Mouse (Mus musculus): Measurements from ENCODE around the gene Dnajc13. TPM values are rescaled to one million over a fixed set of nuclear protein-coding genes. Genes with fewer than 3 reads are reported as not detected.
A peak's percentile ranks its signal among the peaks of the same experiment; 100 is the strongest.

Gene Dnajc13
- total RNA-seq (2021), result 10 to 100 TPM; 43.0 to 46.9 TPM
- long read RNA-seq, experiment 1, partial matches to known transcripts, result 3 of 3 reads
- long read RNA-seq, experiment 1, other reads (novel, unspliced or antisense), result 0 of 3 reads
- long read RNA-seq, experiment 2, full-length matches to known transcripts, result 2 of 2 reads
- long read RNA-seq, experiment 2, partial matches to known transcripts, result 0 of 2 reads
- long read RNA-seq, experiment 2, other reads (novel, unspliced or antisense), result 0 of 2 reads

DNA sequence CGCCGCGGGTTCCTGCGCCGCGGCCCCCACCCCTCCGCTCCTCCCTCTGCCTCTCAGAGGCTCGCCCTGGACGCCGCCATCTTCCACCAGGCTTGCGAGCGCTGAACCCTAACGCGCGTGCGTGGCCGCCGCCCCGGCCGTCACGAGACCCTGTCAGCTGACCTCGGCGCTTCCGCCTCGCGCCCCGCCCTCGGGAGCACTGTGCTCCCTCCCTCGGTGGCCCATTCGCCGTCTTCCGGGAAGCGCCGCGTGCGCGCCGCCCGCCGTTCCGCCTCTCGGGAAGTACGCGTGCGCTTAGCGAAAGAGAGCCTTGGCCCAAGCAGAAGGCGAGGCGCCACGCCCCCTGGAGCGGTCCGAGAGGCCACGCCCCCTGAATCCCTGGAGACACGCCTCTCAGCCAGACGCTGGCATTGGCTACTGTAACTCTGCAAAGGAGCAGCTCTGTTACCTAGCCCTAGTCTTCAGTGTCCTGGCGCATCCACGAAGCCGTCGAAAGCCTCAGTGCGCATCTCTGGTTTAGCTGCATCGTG is at the start of gene Dnajc13:
TSS of gene Dnajc13 (minus strand) at position 108 of the 530 bp plus-strand sequence.
- peak; percentile 99 for DNase-seq

- DNase-seq, result peak; percentile 64 to 72
These were observed 44.0 kb upstream of the Dnajc13 start for GRCm38 (mm10) chr9:104306734-104307133.

DNA sequence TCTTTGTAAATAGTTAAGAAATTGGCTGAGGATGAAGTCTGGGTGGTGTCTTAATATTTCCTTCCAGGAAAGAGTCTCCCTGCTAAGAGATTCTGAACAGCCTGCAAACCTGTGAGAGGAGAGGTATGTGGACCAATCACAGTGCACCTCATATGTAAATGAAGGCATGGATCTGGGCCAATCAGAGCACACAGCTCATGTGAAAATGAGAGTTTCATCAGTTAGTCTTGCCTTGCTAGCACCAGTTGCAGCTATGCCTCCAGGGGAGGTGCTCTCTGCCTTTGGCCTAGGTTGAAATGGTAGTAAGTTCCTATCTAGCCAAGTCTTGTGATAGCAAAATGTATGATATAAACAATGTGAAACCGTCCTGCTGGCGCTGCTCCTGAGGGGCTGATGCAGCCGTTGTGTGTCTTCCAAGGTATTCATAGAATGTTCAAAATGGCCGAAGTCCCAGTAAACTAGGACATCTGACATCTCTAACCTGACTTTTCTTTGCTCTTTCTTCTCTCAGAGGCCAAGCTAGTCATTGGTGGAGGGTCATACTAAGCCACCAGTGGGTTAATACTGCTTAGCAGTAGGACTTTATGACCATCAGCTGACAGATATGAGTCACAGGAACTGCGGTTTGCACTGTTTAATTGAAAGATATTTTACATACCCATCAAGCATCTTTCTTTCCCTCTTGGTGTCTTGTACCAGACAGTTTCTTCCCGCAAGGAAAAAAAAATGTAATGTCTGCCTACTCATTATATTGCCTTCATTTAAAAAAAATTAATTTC is 42.8 kb upstream of the Dnajc13 start:
- DNase-seq, result no peak

- DNase-seq, result no peak
These were observed 42.1 kb upstream of the Dnajc13 start for GRCm38 (mm10) chr9:104304800-104305199.

GRCm38 (mm10) chr9:104304376-104304775 is 41.6 kb upstream of the Dnajc13 start:
- DNase-seq, result no peak

DNA sequence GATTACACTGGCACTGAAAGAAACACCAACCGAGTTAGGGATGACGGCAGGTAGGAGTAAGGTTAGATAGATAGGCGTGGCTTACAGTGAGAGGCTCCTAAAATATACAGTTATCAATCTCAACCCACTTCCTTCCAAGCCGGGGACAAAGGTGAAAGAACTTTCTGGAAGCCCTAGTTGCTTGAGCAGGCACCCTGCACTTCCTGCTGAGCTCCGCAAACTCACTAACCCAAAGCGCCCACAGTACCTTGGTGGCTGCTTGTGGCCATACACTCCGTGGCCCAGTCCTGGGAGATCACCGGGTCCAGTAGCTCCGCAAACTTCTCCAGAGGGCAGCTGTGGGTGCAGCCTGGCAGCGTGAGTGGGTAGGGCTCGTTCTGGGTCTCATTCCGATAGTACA is 37.8 kb upstream of the Dnajc13 start:
- DNase-seq, result no peak

GRCm38 (mm10) chr9:104297041-104297440 is 34.3 kb upstream of the Dnajc13 start:
- DNase-seq, result no peak

DNA sequence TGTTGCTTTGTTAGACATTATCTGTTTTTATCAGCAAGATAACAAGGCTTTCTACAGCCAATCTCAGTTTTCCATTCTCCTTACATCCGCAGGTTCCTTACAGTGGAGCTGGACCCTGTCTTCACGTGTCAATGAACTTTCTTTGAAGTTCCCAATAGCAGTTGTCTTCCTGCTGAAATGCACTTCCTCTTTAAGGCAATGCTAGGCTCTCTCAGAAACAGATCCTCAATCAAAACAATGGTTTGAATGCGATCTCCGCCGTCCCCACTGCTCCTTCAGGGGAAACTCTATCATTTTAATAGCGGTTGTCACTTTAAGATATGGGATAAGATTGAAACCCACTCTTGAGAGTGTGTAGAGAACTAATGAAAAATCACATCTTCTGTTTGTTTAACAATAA is 22.2 kb upstream of the Dnajc13 start:
- DNase-seq, result no peak

GRCm38 (mm10) chr9:104282536-104282935 is 19.8 kb upstream of the Dnajc13 start:
- no peak for DNase-seq

DNA sequence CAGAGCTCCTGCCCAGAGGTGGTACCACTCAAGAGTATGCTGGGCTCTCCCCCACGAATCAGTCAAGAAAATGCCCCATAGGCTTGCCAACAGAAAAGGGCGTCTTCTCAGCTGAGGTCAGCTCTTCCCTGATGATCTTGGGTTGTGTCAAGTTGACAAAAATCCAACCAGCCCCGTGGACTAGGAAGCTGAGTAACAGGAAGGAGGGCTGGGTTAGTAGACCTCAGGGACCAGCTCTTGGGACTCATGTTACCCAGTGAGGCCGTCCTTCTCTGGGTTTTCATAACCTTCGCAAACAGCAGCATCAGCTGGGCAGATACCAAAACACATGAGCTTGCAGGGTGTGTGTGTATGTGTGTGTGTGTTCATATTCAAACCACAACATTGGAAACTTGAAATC is 19.0 kb upstream of the Dnajc13 start:
- DNase-seq, result no peak

- no peak for DNase-seq
These were observed 18.2 kb upstream of the Dnajc13 start for GRCm38 (mm10) chr9:104280725-104281495.

GRCm38 (mm10) chr9:104277528-104278162 is 14.9 kb upstream of the Dnajc13 start:
- peak in 1 of 2 experiments; percentile 7 for DNase-seq

DNA sequence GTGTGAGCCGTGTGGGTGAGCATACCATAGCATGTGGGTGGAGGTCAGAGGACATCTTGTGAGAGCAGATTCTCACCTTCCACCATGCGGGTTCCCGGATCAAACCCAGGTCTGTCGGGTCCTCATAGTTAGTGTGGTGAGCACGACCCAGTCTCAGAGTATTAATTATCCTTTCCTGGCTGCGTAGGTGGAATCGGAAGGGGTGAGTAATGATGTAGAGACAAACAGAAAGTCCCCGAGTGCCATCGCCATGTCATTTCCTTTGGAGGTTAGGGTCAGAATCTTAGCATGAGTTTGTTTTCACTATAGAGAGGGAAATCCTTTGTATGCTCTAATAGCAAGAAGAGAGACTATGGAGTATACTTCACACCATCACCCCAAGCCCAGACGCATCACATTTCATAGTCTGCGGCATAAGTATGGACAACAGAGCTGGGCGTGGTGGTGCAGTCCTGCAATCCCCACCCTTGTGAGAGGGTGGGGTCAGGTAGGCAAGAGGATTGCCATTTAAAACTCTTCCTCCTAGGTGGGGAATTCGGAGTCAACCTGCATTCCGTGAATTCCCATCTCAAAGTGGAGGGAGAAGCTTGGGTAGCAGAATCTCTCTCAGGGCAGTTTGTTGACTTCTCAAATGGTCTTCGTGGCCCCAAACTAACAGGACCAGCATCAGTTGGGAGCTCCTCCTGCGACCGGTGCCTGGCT is 12.5 kb upstream of the Dnajc13 start:
- DNase-seq, result no peak

GRCm38 (mm10) chr9:104272057-104272456 is 9.3 kb upstream of the Dnajc13 start:
- DNase-seq, result no peak

GRCm38 (mm10) chr9:104271642-104272041 is 8.9 kb upstream of the Dnajc13 start:
- no peak for DNase-seq

DNA sequence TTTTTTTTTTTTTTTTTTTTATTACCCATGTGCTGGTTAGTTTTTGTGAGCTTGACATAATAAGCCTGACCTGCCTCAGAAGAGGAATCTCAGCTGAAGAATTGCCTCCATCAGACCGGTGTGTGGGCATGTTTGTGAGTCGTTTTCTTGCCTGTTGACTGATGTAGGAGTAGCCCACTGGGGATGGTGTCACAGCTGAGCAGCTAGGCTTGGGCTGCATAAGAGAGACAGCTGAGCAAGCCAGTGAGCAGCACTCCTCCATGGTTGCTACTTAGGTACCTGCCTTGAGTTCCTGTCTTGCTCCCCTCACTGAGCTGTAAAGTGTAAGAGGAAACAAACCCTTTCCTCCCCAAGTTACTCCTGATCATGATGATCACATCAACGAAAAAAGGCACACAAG is 7.2 kb upstream of the Dnajc13 start:
- DNase-seq, result no peak

GRCm38 (mm10) chr9:104269349-104269871 is 6.7 kb upstream of the Dnajc13 start:
- DNase-seq, result no peak

- DNase-seq, result no peak
These were observed 1.8 kb upstream of the Dnajc13 start for GRCm38 (mm10) chr9:104264567-104264966.

- DNase-seq, result peak; percentile 52 to 68
These were observed 541 bp downstream of the Dnajc13 start for GRCm38 (mm10) chr9:104262016-104262762.

- DNase-seq, result no peak
These were observed 2.4 kb downstream of the Dnajc13 start for GRCm38 (mm10) chr9:104260306-104260705.
